13 mouse cellular contexts compared by ENCODE assay signal in the genomic region with DNA sequence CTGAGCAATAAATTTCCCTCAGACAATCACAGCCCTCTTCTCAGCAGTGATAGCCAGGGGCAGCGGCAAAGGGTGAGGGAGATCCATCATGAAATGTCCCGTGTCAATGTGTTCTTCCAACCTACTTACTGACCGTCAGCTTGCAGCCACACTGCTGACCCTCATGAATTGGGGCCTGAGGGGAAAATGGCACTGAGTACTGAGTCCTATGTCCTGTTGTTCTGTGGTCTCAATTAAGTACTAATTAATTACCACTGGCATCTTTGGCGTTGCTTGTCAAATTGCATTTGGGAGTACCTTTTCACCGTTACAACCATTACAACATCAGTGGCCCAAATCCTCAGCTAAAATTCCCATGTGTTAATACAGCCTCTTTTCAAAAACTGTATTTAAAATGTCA.
"Had no signal": no experiment of that assay in that cellular context is flagged by ENCODE, and none has a peak within 500 bp of the region (broad histone marks: within the 10 kb centered on the region; RNA-seq: fewer than 3 reads in every experiment).

No protein-coding gene starts in this region.

- ATAC-seq: liver, postnatal 0 days; lung, postnatal 0 days; midbrain, embryonic 13.5 days; midbrain, embryonic 15.5 days had no signal

- DNase-seq: liver, postnatal 0 days; lung, adult 2 months; lung, postnatal 14 days; lung, postnatal 36 days; right cerebral cortex, postnatal 25 days; right cerebral cortex, postnatal 4 days; spleen, adult 18-20 months; thymus, adult 18-20 months; thymus, postnatal 14 days; thymus, postnatal 36 days had no signal
